Mouse (Mus musculus): ENCODE measurements around the gene Ctnna3. TPM values are rescaled to one million over a fixed set of nuclear protein-coding genes. Genes with fewer than 3 reads are reported as not detected.
"Not testable (repeated sequence)": the region's sequence is repeated elsewhere in the genome, so short reads cannot be mapped to it uniquely, and the experiment has no call there.

The Ctnna3 gene
- total RNA-seq, 2 experiments from 2014 or later = 4.0 to 4.4 TPM

GRCm38 (mm10) chr10:64836315-64836714 is 1406.4 kb downstream of the Ctnna3 start:
- DNase-seq (ENCODE audit: low spot score in 2 of 2) = no peak

GRCm38 (mm10) chr10:64861439-64861838 is 1431.5 kb downstream of the Ctnna3 start:
- DNase-seq (ENCODE audit: low spot score in 2 of 2) = no peak

- DNase-seq (ENCODE audit: low spot score in 2 of 2) = no peak
Measured at GRCm38 (mm10) chr10:64870888-64871287, 1441.0 kb downstream of the Ctnna3 start.

- no peak for DNase-seq (ENCODE audit: low spot score in 2 of 2)
Measured at GRCm38 (mm10) chr10:64876506-64876905, 1446.6 kb downstream of the Ctnna3 start.

GRCm38 (mm10) chr10:64879860-64880259 is 1450.0 kb downstream of the Ctnna3 start:
- DNase-seq (ENCODE audit: low spot score in 2 of 2) = no peak

- DNase-seq (ENCODE audit: low spot score in 2 of 2) = no peak
Measured at GRCm38 (mm10) chr10:64886946-64887345, 1457.0 kb downstream of the Ctnna3 start.

- DNase-seq (ENCODE audit: low spot score in 2 of 2) = no peak
Measured at GRCm38 (mm10) chr10:64892458-64892857, 1462.6 kb downstream of the Ctnna3 start.

- no peak for DNase-seq (ENCODE audit: low spot score in 2 of 2)
Measured at GRCm38 (mm10) chr10:64898739-64899138, 1468.8 kb downstream of the Ctnna3 start.

GRCm38 (mm10) chr10:64901726-64902125 is 1471.8 kb downstream of the Ctnna3 start:
- no peak for DNase-seq (ENCODE audit: low spot score in 2 of 2)

GRCm38 (mm10) chr10:64940975-64941374 is 1511.1 kb downstream of the Ctnna3 start:
- no peak for DNase-seq (ENCODE audit: low spot score in 2 of 2)

- no peak for DNase-seq (ENCODE audit: low spot score in 2 of 2)
Measured at GRCm38 (mm10) chr10:64958391-64958790, 1528.5 kb downstream of the Ctnna3 start.

- no peak for DNase-seq (ENCODE audit: low spot score in 2 of 2)
Measured at GRCm38 (mm10) chr10:64992871-64993270, 1563.0 kb downstream of the Ctnna3 start.

GRCm38 (mm10) chr10:65013525-65013924 is 1583.6 kb downstream of the Ctnna3 start:
- no peak for DNase-seq (ENCODE audit: low spot score in 2 of 2)

GRCm38 (mm10) chr10:65022667-65023066 is 1592.8 kb downstream of the Ctnna3 start:
- DNase-seq (ENCODE audit: low spot score in 2 of 2) = no peak

- not testable (repeated sequence) for DNase-seq (ENCODE audit: low spot score in 2 of 2)
Measured at GRCm38 (mm10) chr10:65033516-65033915, 1603.6 kb downstream of the Ctnna3 start.

Other genes starting within 250 kb of the Ctnna3 start
- 1 to 10 TPM; 1.9 to 5.7 TPM for gene Mypn, start 226.1 kb upstream of the Ctnna3 start, total RNA-seq (2021)
- 10 to 100 TPM; 92.3 to 93.1 TPM for gene Herc4, start 186.3 kb upstream of the Ctnna3 start, total RNA-seq (2021)
- gene Sirt1, start 48.4 kb upstream of the Ctnna3 start, total RNA-seq (2021) = 10 to 100 TPM; 20.4 to 23.6 TPM
- 10 to 100 TPM; 24.9 to 29.0 TPM for gene Dnajc12, start 47.7 kb upstream of the Ctnna3 start, total RNA-seq (2021)
- gene Gm7075, start 8.3 kb upstream of the Ctnna3 start, total RNA-seq (2021) = not detected